Mouse (Mus musculus) pancreas, adult 10 weeks (tissue): Measurements from ENCODE around the gene Lbp. TPM values are rescaled to one million over a fixed set of nuclear protein-coding genes. Genes with fewer than 3 reads are reported as not detected.

Experiments
- polyA plus RNA-seq: library from polyadenylated mRNA; stranded (reverse); fragments of 350-450 nt; fragmentation: Illumina TruSeq; extraction: RNeasy Lipid Tissue Mini Kit (QIAGEN cat#74804); gene quantifications from one replicate; pipeline ENCODE4 v1.2.3, GENCODE M21; 2015; ENCODE audit warnings: low read depth, low replicate concordance; ENCODE audit not compliant: insufficient read depth

The Lbp gene
- polyA plus RNA-seq = 6.0 TPM

GRCm38 (mm10) chr2:158305948-158306695 is at the start of gene Lbp:
Gene Lbp, plus strand, starts transcription at chr2:158306493.

DNA sequence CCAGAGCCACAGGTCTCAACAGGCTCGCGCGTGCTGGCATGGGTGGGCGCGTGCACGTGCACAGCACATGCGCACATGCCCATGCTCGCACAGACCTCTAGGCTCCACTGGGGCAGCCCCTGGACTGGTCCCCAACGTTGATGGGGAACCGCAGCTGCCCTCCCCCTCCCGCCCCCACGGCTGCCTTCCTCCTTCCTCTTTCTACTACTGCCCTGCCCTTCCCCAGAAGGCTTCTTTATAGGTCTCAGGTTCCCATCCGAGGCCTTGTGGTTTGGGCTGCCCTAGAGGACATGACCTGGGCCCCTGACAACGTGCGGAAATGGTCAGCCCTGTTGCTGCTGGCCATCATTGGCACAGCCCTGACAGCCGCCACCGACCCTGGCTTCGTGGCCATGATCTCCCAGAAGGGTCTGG is 48.3 kb upstream of the Lbp start, which contains the start of gene Bpi:
Bpi (plus strand) TSS at position 90 of the 414 bp plus-strand sequence.

GRCm38 (mm10) chr2:158375443-158376122 is 69.3 kb downstream of the Lbp start, which contains the start of gene Snhg11:
Gene Snhg11, plus strand, starts transcription at chr2:158375638.

Other genes with a start within 250 kb of the Lbp start
- gene Tgm2, start 160.1 kb upstream of the Lbp start, polyA plus RNA-seq = 37.2 TPM
- 0.89 TPM for gene D630003M21Rik, start 77.3 kb upstream of the Lbp start, polyA plus RNA-seq
- gene Bpi, start 48.4 kb upstream of the Lbp start, polyA plus RNA-seq = not detected
- 2.1 TPM for gene Snhg11, start 69.1 kb downstream of the Lbp start, polyA plus RNA-seq
- gene Ralgapb, start 103.4 kb downstream of the Lbp start, polyA plus RNA-seq = 8.0 TPM
- gene Adig, start 196.1 kb downstream of the Lbp start, polyA plus RNA-seq = 5.5 TPM
- not detected for gene Arhgap40, start 206.3 kb downstream of the Lbp start, polyA plus RNA-seq